Mouse (Mus musculus): ENCODE data around the gene Vamp3. TPM values are rescaled to one million over a fixed set of nuclear protein-coding genes. Genes with fewer than 3 reads are reported as not detected.

The Vamp3 gene
- total RNA-seq (2021): 10 to 100 TPM; 35.0 to 35.1 TPM

DNA sequence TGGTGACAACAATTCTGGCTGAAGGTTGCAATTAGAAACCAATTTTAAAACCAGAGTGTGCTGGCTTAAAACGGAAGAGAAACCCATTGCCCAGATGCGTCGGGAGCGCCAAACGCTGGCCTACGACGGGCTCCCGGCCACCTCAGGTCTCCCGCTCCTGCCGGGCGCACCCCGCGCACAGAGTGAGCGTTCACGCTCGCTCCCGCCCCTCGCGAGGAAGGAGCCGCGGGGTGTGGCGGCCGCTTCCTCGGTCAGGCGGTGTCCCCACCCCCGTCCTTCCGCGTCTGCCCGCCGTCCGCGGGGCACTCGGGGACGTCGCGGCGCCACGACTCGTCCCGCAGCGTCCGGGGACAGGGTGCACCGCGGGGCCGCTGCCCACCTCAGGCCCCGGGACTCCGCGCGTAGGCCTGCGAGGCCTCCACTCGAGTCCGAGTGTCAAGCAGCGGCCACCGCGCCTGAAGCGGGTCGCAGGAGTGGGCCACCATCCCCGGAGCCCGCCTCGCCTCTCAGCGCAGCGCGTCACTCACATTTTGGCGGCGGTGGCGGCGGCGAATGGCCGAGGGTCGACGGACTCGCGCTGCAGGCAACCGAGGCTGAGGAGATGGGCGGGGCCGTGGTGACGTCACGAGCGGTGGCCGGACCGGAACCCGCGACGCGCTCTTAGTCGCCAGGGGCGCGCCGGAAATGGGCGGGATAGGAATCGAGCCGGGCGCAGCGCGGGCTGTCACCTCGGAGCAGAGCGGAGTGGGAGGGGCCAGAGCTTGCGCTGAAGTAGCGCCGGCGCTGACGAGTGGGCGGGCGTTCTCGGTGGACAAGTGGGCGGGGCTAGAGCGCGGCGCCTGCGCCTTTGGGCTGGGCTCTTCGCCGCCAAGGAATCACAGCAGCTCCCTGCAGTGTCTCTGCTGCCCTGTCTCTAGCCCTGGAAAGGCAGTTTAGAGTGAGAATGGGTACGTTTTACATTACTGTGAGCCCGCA is at the start of gene Vamp3:
Vamp3 (minus strand) TSS at position 617 of the 975 bp plus-strand sequence.
- peak; percentile 98 to 99 for DNase-seq (ENCODE audit: extremely low spot score in 1 of 2, low spot score in 1 of 2)

DNA sequence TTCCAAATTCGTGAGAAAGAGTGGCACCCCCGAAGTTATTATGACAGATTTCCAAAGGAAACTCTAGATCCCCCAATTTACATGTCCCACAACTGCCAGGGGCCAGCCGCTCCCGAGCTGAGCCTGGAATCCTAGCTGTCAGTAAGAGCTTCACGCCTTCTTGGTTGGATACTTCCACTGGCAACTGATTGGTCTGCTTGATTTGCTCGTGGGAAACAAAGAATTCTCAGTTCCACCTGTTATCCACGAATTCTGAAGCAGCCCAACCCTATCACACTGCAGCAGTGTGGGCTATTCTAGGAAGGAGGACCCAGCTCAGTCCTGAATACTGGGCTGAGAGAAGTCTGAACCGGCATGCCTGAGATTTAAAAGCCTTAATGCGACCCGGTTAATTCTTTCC is 48.7 kb upstream of the Vamp3 start:
- no peak for DNase-seq (ENCODE audit: extremely low spot score in 1 of 2, low spot score in 1 of 2)

DNA sequence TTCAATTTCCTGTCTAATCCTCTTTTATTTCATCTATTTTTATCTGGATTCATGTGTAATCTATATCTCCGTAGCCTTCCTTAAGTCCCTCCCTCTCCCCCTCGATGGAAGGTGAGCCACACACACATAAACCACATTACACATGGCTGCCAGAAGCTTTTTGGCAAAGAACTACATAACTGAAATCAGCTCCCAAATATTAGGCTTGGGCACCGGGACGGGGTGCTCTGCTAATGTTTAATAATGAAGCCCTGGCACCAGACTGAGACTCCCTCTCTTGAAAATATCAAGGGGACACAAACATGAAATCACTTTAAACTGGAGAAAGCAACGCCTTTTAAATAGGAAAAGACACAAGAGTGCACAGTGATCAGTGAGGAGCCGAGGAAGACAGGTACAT is 48.1 kb upstream of the Vamp3 start:
- DNase-seq (ENCODE audit: extremely low spot score in 1 of 2, low spot score in 1 of 2): no peak

DNA sequence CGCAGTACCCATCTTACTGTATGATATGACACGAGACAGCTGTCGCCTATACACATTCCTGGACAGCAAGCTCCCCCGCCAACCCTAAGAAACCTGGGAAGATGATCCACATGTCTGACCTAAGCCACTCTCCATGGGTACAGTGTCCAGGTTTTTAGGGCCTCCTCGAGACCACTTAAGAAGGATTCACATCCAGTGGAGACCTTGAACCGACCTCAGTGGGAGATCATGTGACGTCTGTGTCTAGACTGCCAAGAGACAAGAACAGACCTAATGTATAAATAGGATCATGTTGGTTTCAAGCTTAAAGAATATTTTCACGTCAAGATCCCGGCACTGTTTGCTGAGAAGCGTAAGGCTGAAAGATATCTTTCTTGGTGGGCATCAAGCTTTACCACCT is 46.4 kb upstream of the Vamp3 start:
- no peak for DNase-seq (ENCODE audit: extremely low spot score in 1 of 2, low spot score in 1 of 2)

DNA sequence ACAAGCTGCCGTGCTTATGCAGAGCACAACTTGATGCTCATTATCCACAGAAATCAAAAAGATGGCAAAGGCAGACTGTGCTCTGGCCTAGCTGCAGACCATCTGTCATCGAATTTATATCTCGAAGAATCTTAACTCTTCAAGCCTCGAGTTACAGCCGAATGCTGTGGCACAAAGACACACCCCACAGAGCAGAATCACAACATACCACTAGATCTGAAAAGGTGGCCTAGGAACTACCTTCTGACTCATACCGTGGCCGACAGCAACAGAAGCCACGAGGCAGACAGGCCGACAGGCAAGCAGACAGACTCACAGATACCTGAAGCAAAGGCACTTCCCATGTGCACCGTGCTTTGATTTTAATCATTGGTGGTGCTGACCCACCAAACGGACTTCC is 45.9 kb upstream of the Vamp3 start:
- no peak for DNase-seq (ENCODE audit: extremely low spot score in 1 of 2, low spot score in 1 of 2)

DNA sequence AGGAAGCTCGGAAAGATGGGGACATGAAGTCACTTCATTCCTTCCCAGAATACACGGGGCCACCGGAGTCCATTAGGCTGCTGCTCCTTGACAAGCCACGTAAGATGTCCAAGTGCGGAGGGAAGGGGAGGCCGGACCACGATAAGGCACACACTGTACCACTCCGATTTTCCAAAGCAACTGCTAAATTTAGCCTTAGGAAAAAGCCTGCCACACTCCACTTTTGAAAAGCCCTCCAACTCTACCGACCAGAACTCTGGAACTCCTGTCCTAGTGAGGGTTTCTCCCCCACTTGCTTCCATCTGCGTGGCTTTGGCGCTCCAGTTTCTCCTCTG is 39.3 kb upstream of the Vamp3 start:
- no peak for DNase-seq (ENCODE audit: extremely low spot score in 1 of 2, low spot score in 1 of 2)

DNA sequence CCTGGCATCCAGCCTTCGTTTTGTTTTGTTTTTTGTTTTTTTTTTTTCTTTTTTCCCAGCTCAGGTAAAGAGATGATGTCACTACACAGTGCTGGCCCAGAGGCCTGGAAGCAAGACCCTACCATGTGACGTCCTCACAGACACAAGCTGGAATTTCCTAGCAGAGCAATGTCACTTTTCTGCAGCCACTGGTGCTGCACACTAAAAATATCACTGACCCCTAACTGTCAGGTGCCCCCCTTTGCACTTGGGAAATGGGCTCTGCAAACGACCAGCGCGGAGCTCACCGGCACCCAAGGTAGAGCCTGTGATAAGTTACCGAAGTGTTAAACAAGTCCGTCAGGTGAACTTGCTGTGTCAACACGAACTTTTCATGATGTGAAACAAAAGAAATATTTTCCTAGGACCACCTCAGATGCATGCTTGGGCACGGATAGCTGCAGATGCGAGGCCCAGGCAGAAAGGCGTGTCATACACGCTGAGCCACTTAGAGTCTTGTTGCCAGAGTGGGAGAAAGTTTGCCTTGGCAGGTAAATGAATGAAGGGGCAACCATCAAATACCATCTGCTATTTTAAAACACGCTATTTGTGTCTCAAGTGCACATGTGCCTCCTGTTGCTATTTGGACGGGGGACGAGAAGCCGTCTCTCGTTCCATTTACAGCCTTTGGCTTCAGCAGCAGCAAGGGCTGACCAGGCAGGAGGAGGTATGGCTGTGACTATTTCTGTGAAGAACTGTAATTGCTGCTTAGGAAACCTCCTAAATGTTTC is 38.8 kb upstream of the Vamp3 start:
- DNase-seq (ENCODE audit: extremely low spot score in 1 of 2, low spot score in 1 of 2): no peak

DNA sequence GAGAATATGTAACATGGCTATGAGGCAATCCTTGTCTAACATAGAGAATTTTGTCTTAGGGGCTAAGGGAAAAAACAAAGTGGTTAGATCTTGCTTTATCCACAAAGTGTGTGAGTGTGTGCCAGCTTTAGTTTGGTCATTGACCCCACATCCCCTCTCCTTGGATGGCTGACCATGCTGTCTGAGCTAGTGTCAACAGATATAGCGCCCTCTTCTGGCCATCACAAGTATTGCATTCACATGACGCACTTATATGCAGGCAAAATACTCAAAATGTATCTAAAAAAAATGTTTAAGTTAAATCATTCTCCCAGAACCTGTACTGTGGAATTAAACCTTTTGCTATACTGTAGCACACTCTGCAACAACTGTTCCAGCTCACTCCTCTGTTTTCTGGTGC is 37.4 kb upstream of the Vamp3 start:
- peak in 1 of 2 experiments; percentile 60 for DNase-seq (ENCODE audit: extremely low spot score in 1 of 2, low spot score in 1 of 2)

DNA sequence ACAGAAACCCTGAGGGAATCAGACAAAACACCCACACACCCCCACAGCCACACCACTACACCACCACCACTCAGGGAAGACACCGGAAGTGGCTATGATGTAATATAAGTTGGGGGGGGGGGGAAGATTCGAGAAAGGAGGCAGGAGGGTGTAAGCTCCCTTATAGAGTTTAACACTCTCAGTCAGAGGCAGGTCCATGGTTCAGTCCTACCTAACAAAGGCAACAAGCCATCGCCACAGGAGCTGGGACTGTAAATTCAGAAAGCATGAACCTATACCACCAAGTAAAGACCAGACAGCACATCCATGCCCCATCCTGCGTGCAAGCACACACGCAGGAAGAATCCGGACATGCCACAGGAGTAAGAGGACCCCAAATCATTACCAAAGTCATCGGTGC is 31.5 kb upstream of the Vamp3 start, which contains the start of gene Gm13090:
Gm13090 (plus strand) TSS at position 301 of the 400 bp plus-strand sequence.
- no peak for DNase-seq (ENCODE audit: extremely low spot score in 1 of 2, low spot score in 1 of 2)

DNA sequence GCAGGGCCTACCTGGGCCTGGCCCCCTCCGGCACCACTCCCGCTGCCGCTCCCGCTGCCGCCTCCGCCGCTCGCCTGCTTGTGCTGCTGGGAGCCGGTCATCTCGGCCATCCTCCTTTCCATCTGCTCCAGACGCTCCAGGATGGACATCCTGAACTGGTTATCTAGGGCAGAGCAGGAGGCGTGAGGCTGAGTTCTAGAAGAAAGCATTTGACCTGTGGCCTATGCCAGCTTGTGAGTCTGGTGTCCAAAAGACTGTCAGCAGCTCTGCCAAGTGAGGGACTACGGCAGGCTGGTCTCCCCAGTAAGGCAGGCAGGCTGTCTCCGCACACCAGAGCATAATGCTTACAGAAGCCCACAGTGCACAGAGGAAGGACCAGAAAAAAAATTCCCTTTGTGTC is 31.1 kb upstream of the Vamp3 start:
- no peak for DNase-seq (ENCODE audit: extremely low spot score in 1 of 2, low spot score in 1 of 2)

DNA sequence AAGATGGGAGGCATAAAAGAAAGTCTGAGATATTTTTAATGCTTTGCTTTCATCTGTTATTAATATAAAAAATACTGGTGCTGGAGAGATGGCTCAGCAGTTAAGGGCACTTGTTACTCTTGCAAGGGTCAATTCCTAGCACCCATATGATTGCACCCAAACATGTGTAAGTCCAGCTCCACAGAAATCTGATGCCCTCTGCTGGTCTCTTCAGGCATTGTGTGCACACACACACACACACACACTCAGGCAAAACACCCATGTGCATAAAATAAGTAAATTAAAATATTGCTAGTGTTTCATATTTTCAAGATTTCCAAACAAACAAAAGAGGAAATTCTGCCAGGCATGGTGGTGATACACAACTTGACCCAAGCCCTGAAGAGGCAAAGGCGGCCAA is 29.6 kb upstream of the Vamp3 start:
- DNase-seq (ENCODE audit: extremely low spot score in 1 of 2, low spot score in 1 of 2): no peak

DNA sequence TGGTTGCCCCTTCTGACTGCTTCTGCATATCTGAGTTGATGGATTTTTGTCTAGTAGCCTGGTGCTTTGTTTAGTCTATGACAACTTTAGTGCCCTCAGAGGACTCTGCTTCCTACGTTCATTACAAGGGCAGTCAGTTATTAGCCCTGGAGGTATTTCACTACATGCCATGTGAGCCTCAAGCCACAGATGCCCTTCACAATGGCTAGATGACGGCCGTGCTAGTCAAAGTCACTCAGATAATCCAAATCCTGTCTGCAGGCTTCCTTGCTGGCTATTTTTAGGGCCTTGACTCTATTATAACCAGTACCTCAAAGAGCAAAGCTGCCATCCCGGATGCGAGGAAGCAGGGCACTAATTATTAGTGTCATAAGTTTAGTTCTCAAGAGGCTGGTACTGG is 25.3 kb upstream of the Vamp3 start:
- DNase-seq (ENCODE audit: extremely low spot score in 1 of 2, low spot score in 1 of 2): no peak

DNA sequence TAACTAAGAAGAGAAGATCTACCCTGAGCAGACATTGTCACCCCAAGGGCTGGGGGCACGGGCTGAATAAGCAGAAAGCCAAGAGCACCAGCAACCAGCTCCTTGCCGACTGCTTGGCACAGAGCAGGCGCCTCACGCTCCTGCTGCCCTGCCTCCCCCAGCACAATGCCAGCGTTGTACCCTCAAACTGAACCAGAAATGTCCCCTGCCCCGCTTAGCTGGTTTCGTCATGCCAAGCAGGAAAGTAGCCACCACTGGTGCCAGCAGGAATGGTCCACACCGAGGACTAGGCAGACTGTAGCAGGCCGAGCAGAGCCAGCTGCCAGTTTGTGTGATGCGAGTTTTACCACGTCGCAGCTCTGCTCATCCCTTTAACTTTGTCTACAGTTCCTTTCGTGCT is 24.2 kb upstream of the Vamp3 start:
- DNase-seq (ENCODE audit: extremely low spot score in 1 of 2, low spot score in 1 of 2): no peak

DNA sequence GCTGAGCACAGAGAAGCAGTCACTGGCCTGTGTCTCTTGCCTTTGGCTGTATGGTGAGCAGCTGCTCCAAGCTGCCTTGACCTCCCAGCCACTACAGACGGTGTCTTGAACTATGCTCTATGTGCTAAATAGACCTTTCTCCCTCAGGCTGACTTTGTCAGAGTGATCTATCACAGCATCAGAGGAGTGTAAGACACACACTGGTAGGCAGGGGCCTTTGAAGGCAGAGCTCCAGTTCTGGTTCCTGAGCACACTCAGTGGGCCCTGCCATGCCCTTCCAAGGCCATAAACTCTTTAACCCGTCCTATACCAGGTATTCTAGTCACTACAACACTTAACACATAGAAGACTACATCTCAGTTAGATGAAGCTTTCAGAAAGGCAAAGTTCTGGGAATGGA is 23.6 kb upstream of the Vamp3 start:
- DNase-seq (ENCODE audit: extremely low spot score in 1 of 2, low spot score in 1 of 2): no peak

DNA sequence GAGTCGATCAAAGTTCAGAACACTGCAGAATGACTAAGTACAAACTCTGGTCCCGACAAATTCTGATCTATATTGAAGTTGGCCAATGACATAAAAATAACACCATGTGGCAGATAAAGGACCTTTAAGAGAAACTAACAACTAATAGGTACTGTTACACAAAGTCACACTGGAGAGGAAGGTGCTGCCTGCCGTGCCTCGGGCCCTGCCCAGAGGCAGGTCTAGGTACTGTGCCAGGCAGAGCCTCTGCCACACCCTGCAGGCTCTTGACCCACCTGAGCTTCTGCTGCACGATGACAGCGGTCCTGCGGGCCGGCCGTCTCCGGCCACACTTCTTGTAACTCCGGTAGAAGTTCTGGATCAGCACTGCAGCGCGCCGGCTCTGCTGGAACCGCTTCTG is 17.1 kb upstream of the Vamp3 start:
- no peak for DNase-seq (ENCODE audit: extremely low spot score in 1 of 2, low spot score in 1 of 2)

DNA sequence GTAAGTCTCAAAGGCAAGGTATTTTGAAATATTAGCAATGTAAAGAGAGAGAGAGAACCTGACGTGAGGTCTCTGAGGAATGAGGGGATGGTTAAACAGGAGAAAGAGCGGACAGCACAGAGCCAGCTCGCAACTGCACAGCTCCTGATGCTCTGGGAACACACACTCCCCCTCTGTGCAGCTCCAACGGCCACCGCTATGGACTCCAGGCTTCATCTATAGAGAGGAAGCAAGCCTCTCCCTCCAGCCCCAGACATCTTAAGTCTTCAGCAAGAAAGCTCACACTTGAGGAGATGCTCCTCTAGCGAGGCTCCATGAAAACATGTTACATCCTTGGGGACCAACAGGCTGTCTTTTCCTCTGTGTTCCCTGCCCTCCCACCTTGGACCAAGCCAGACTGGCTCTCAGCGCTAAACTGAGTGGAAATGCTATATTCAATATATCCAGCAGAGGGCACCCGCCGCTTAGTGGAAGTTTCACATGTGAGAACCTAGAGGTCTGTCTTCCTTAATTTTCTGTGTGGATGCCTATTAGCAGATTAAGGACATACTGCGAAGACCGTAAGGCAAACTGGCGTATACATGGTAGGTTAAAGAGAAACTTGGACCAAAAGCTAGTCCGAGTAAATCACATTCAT is 15.5 kb upstream of the Vamp3 start:
- DNase-seq (ENCODE audit: extremely low spot score in 1 of 2, low spot score in 1 of 2): peak; percentile 61 to 85

DNA sequence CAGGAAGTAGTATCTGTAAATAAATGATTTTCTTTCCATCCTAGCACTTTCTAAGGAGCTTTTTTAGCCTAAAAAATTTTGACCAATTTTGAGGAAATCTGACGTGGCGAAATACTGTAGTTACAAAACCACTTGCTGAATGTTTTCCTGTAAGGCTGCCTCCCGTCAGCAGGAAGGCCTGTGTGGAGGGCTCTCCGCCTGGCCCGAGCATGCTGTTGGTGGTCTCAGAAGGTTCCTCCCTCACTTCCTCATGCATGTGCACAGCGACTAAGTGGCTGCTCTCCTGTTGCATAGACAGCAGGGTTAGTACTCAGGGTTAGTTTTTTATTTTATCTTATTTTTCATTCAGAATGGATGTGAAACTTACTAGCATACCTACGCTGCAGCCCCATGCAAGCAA is 13.2 kb upstream of the Vamp3 start:
- DNase-seq (ENCODE audit: extremely low spot score in 1 of 2, low spot score in 1 of 2): no peak

DNA sequence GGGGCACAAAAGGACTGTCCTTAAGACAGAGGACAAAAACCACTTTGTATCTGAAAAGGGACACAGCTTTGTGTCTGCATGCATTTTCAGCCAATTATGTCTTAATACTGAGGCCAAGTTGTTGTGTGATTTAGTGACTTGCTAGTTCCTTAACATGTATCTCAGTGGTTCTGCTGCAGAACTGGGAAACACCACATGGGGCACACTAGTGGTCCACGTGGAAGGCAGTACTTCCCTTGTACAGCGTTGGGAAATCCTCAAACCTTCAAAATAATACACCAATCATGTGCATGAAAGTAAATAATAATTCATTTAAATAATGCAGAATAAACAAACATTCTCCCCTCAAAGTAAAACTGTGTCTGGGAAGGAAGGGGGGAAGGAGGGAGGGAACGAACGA is 11.0 kb upstream of the Vamp3 start:
- no peak for DNase-seq (ENCODE audit: extremely low spot score in 1 of 2, low spot score in 1 of 2)

DNA sequence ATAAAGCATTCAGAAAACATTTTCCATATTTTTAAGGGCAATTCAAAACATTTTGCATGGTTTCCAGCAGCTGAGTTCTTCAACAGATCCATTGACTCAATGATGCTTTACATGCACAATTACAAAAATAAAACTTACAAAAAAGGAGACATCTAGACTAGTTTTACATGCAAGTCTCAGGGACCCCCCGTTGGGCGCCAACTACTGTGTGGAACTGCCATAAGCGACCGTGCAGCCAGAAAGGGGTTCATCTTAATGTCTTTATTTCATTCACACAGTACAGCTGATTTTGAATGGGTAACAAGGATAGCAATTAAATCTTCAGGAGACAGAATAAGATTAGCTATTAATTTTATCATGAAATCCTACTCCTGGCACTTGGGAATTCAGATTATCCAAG is 1.8 kb upstream of the Vamp3 start:
- no peak for DNase-seq (ENCODE audit: extremely low spot score in 1 of 2, low spot score in 1 of 2)

DNA sequence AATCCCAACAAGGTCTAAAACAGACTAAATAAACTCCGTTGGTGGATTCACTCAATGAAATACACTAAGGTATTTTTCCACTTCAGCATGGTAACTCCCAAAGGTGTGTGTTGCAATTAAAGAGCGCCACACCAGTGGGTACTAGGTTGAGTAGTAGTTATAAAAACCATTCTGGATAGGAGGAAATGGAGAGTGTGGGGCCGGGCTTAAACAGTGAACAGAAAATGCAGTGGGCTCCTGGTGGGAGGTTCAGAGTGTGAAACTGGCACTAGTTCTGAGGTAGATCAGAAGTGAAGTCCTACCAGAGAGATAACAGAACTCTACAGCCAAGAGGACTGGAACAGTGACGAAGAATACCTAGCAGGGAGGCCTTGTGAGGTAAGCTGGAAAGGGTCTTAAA is 871 bp upstream of the Vamp3 start:
- no peak for DNase-seq (ENCODE audit: extremely low spot score in 1 of 2, low spot score in 1 of 2)

DNA sequence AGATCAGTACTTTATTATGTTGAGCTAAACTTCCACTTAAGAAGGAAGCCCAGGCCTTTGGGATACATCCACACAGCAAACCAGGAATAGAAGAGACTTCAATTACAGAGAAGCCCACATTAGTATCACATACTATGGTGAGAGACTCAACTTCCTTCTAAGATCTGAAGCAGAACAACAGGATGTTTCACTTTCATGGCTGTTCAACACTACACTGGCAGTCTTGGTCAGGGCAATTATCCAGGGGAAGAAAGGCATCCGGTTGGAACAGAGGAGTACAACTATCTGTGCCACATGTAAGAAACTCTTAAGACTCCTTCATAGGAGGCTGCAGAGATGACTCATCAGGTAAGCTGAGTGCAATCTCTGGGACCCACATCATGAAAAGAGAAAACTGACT is 6.6 kb downstream of the Vamp3 start:
- DNase-seq (ENCODE audit: extremely low spot score in 1 of 2, low spot score in 1 of 2): no peak

Data from layer of hippocampus, postnatal 25 days (tissue).